In genomic region chr11:118337491-118338168, GRCm38 (mm10) we compare ENCODE assay signal across 14 mouse cellular contexts. TPM values are rescaled to one million over a fixed set of nuclear protein-coding genes. Genes with fewer than 3 reads are reported as not detected.
A peak's percentile ranks its signal among the peaks of the same experiment; 100 is the strongest.
DNase-seq lines count a peak whose midpoint lies in the region; TF ChIP-seq lines count a peak whose summit lies in the region.
"Had no signal": no experiment of that assay in that cellular context is flagged by ENCODE, and none has a peak within 500 bp of the region (broad histone marks: within the 10 kb centered on the region; RNA-seq: fewer than 3 reads in every experiment).

No protein-coding gene starts in this region.

- H3K4me2 ChIP-seq in myocyte (ENCODE audit: low read depth), result peak overlapping the region; percentile 74
- H3K4me2 ChIP-seq: embryonic facial prominence, embryonic 12.5 days; liver, embryonic 15.5 days had no signal

- peaks cover 3% of the 10 kb centered on the region for H3K36me3 ChIP-seq in myocyte (ENCODE audit: control insufficient read depth, insufficient read depth)
- H3K36me3 ChIP-seq: G1E; liver, embryonic 15.5 days had no signal

- H3K4me3 ChIP-seq in myocyte, result no peak overlapping the region
- H3K4me3 ChIP-seq: embryonic facial prominence, embryonic 12.5 days; hindbrain, embryonic 10.5 days; liver, embryonic 15.5 days had no signal

- TF ChIP-seq POLR2A in myocyte (IDR thresholded peaks at IDR 0.05; ENCODE audit: insufficient read length, low read depth), result no peak

- peak; percentile 54 to 70 for DNase-seq in right cerebral cortex, adult 2 months (ENCODE audit: low spot score in 2 of 2)
- DNase-seq in right cerebral cortex, postnatal 14 days, result no peak
- DNase-seq in adipocyte (ENCODE audit: low spot score), result peak; percentile 30
- DNase-seq in thymus, postnatal 25 days, result peak; percentile 67
- DNase-seq in layer of hippocampus, postnatal 36 days, result no peak
- no peak for DNase-seq in layer of hippocampus, postnatal 14 days (ENCODE audit: low spot score in 2 of 2)
- no peak for DNase-seq in c-Kit-positive CD71-positive TER-119-positive erythroid progenitor cells, embryonic 14.5 days (ENCODE audit: low spot score)
- DNase-seq: kidney, adult 9 months; spleen, adult 18-20 months had no signal

- H3ac ChIP-seq in myocyte (ENCODE audit: control insufficient read depth, insufficient read length), result no peak overlapping the region

- H3K27me3 ChIP-seq in myocyte (ENCODE audit: control insufficient read depth, insufficient read depth, insufficient read length), result no peaks in the 10 kb centered on the region
- H3K27me3 ChIP-seq: embryonic facial prominence, embryonic 12.5 days had no signal

- peaks cover 85% of the 10 kb centered on the region for H3K79me2 ChIP-seq in myocyte (ENCODE audit: control insufficient read depth, insufficient read depth)

TF ChIP-seq in myocyte, 11 proteins besides CTCF, POLR2A, EP300 and RAD21:
- TF ChIP-seq REST (IDR thresholded peaks at IDR 0.05; ENCODE audit: insufficient read depth, insufficient read length) (no peak), USF1 (IDR thresholded peaks at IDR 0.05; ENCODE audit: low read depth) (no peak), MYOG (IDR thresholded peaks at IDR 0.05; ENCODE audit: control insufficient read depth in 1 of 3, insufficient read depth in 1 of 3, insufficient read length in 2 of 3, low read depth in 2 of 3) (peak in 2 of 3 experiments; percentile 40 to 54), MYOD1 (IDR thresholded peaks at IDR 0.05; ENCODE audit: control insufficient read depth in 1 of 3, insufficient read length in 2 of 3, low read depth in 2 of 3) (peak in 1 of 3 experiments; percentile 41), TCF12 (IDR thresholded peaks at IDR 0.05; ENCODE audit: insufficient read depth, poor library complexity, severe bottlenecking) (peak; percentile 17)

RNA-seq across cellular contexts. Expression of gene Cep295nl, which starts 4.7 kb away (rescaled TPM):
- 0.60 TPM for polyA plus RNA-seq in myocyte (2012; fragmentation: generic; extraction: Trizol)
- total RNA-seq in layer of hippocampus, postnatal 36 days (2021), result 1 to 10 TPM; 1.2 to 1.4 TPM
- total RNA-seq in layer of hippocampus, postnatal 14 days (2021), result 1 to 10 TPM; 1.0 to 1.6 TPM
- polyA plus RNA-seq: G1E; liver, embryonic 15.5 days had no signal

RNA-seq across cellular contexts. Expression of gene Timp2, which starts 17.9 kb away (rescaled TPM):
- polyA plus RNA-seq in myocyte (2012; fragmentation: generic; extraction: Trizol), result 321 TPM
- total RNA-seq in layer of hippocampus, postnatal 36 days (2021), result 100 to 1,000 TPM; 187 to 191 TPM
- total RNA-seq in layer of hippocampus, postnatal 14 days (2021), result 100 to 1,000 TPM; 266 to 270 TPM
- total RNA-seq: G1E had no signal
- polyA plus RNA-seq: G1E had no signal

RNA-seq across cellular contexts. Expression of gene Usp36, which starts 47.6 kb away (rescaled TPM):
- 19.5 TPM for polyA plus RNA-seq in myocyte (2012; fragmentation: generic; extraction: Trizol)
- 10 to 100 TPM; 22.5 to 25.5 TPM for total RNA-seq in layer of hippocampus, postnatal 36 days (2021)
- total RNA-seq in layer of hippocampus, postnatal 14 days (2021), result 10 to 100 TPM; 22.9 to 26.0 TPM

Comparison
In these comparisons a context has a peak if more than half of its experiments do, and no peak if none do; other contexts are left out.
1. DNase-seq: peak in right cerebral cortex, adult 2 months (2 of 2), adipocyte (single experiment) and thymus, postnatal 25 days (single experiment); none in right cerebral cortex, postnatal 14 days (single experiment), layer of hippocampus, postnatal 36 days (0 of 2), layer of hippocampus, postnatal 14 days (0 of 2) and c-Kit-positive CD71-positive TER-119-positive erythroid progenitor cells, embryonic 14.5 days (single experiment).